Mouse (Mus musculus) frontal cortex, adult 2 months (tissue): ENCODE data around the gene Cbr4. TPM values are rescaled to one million over a fixed set of nuclear protein-coding genes. Genes with fewer than 3 reads are reported as not detected.

ENCODE experiments used
- DNase-seq, 2 experiments: peaks; one replicate each; pipeline ENCODE4 v3.0.0; 2022; ENCODE audit warnings: low spot score in 1 of 2; ENCODE audit errors: extremely low spot score in 1 of 2
- polyA plus RNA-seq: library from polyadenylated mRNA; depleted of rRNA; stranded (reverse); fragments of >200 nt; gene quantifications from 2 replicates; pipeline ENCODE4 v1.2.3, GENCODE M21; 2012

Cbr4 gene
- polyA plus RNA-seq, 1 experiment, result 16.3 TPM

DNA sequence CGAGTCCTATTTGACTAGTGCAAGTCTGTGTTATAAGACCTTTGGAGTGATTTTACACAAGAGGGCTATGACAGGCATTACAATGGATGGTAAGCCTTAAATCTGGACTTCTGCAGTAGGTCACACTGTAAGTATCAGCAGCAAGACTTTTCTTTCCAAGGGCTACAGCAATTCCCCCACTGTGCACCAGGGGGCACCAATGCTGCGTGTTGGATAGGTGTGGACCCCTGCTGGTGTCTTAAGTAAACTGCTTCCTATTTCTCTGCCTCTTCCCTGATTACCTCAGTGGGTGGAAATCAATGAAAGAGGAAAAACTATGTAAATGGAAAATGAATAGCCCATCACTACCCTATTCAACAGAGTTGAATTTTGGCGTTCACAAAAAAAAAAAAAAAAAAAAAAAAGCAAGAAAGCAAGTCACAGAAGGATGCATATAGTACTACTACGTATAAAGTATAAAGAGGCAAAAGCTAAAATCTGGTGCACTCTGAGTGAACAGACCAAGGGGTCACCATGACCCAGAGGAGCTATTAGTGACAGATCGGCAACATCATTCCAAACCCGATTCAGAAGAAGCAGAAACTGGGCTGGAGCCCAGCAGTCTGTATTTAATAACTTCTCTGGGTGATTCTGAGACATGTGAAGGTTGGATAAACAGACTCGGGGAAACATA is 52.4 kb downstream of the Cbr4 start:
- peak; percentile 76 to 96 for DNase-seq

- DNase-seq, result no peak
Measured at GRCm38 (mm10) chr8:61549585-61549984, 62.1 kb downstream of the Cbr4 start.

DNA sequence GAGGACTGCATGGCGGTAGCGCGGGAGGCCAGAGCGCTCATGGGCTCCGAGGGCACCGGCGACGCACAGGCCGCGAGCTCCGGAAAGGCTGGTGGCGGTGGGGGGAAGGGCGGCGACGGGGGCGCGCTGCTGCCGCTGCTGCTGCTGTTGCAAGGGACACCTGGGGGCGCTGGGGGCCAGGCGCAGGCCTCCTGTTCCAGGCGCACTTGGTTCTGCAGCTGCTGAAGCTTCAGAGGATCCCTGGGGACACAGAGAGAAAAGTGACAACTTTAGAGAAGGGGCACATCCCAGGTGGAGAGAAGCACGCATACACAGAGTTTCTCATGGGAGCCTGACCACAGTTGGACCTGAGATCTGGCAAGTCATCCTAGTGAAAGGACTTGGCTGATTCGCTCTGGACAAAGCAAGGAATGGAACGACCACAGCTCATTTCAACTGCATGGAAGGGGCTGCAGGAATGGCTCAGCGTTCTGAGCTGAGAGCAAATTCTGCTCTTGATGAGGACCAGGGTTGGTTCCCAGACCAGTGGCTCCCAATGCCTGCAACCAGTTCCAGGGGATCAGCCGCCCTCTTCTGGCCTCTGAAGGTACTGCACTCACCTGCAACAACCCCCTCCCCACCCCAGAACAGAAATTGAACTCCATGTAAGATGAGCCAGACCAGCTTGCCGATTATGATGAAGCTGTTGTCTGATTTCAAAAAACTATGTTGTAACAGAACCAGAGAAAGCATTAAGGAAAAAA is 62.6 kb downstream of the Cbr4 start:
- DNase-seq, result no peak

- peak in 1 of 2 experiments; percentile 12 for DNase-seq
Measured at GRCm38 (mm10) chr8:61552221-61552620, 64.7 kb downstream of the Cbr4 start.

- peak in 1 of 2 experiments; percentile 10 for DNase-seq
Measured at GRCm38 (mm10) chr8:61552755-61553402, 65.3 kb downstream of the Cbr4 start.

DNA sequence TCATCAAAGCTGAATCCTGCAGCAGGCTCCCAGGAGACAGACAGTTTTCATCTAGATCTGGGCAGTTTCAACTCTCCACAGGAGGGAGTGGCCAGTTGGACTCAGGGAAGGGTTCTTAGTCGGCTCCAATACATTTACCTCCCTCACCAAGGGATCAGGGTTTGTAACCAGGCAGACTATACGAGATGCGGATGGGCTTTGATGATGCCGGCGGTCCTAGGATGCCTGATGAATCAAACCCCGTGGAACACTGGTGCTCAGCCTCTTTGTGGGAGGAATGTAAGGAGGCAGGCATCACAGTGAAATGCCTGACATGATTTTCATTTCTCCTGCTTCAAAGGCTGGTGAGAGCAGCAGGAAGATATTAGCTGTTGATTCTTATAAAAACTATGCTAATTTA is 67.8 kb downstream of the Cbr4 start:
- no peak for DNase-seq

GRCm38 (mm10) chr8:61556219-61556618 is 68.7 kb downstream of the Cbr4 start:
- DNase-seq, result no peak
